Mouse (Mus musculus): Measurements from ENCODE around the gene Psme3.

DNA sequence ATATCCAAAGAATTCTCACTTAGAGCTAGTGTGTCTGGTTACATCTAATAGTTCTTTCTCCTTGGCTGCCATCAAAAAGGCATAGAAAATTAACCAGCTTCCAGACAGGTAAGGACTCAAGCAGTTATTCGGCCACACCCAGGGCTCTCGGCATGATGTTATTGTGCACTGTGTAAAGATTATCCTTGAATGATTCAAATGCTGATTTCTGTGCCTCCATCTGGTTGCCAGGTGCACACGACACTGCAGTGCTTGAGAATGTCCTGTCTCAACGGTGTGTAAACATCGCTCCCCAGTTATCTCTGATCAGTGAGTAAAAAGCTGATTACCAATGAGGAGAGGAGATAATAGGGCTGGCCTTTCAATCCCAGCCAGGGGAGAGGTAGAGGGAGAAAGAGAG, 8.3 kb upstream of the Psme3 start:
- no peak for TF ChIP-seq MAX (IDR thresholded peaks at IDR 0.05)
- TF ChIP-seq CTCF (IDR thresholded peaks at IDR 0.05; ENCODE audit: control insufficient read depth, insufficient read depth, insufficient read length), result no peak

Data from C2C12 (cell line).